Mouse (Mus musculus) kidney, adult 9 months (tissue): ENCODE data around the gene Sergef.

Source experiments
- DNase-seq: peaks from one replicate; pipeline ENCODE4 v3.0.0; 2022

Sergef gene

GRCm38 (mm10) chr7:46615256-46615977, 24.2 kb downstream of the Sergef start:
- DNase-seq, result peak; percentile 96

GRCm38 (mm10) chr7:46614263-46614662, 25.3 kb downstream of the Sergef start:
- DNase-seq, result peak; percentile 43

GRCm38 (mm10) chr7:46613091-46613490, 26.5 kb downstream of the Sergef start:
- DNase-seq, result peak; percentile 70

GRCm38 (mm10) chr7:46612421-46612937, 27.1 kb downstream of the Sergef start:
- DNase-seq, result no peak

- peak; percentile 90 for DNase-seq
Observed at GRCm38 (mm10) chr7:46611970-46612369, 27.6 kb downstream of the Sergef start.

- no peak for DNase-seq
Observed at GRCm38 (mm10) chr7:46609317-46609716, 30.3 kb downstream of the Sergef start.

GRCm38 (mm10) chr7:46607428-46608055, 32.1 kb downstream of the Sergef start:
- DNase-seq, result peak; percentile 75

- peak; percentile 27 for DNase-seq
Observed at GRCm38 (mm10) chr7:46607031-46607426, 32.6 kb downstream of the Sergef start.

GRCm38 (mm10) chr7:46606391-46607030, 33.1 kb downstream of the Sergef start:
- DNase-seq, result peak; percentile 87

GRCm38 (mm10) chr7:46603051-46603450, 36.6 kb downstream of the Sergef start:
- peak; percentile 73 for DNase-seq

GRCm38 (mm10) chr7:46602079-46602478, 37.5 kb downstream of the Sergef start:
- no peak for DNase-seq

- DNase-seq, result peak; percentile 35
Observed at GRCm38 (mm10) chr7:46601097-46601496, 38.5 kb downstream of the Sergef start.

- no peak for DNase-seq
Observed at GRCm38 (mm10) chr7:46597006-46597405, 42.6 kb downstream of the Sergef start.

- DNase-seq, result no peak
Observed at GRCm38 (mm10) chr7:46591546-46591945, 48.1 kb downstream of the Sergef start.

GRCm38 (mm10) chr7:46589181-46589580, 50.4 kb downstream of the Sergef start:
- no peak for DNase-seq

GRCm38 (mm10) chr7:46588005-46588404, 51.6 kb downstream of the Sergef start:
- DNase-seq, result no peak

GRCm38 (mm10) chr7:46587466-46587865, 52.1 kb downstream of the Sergef start:
- no peak for DNase-seq

- DNase-seq, result no peak
Observed at GRCm38 (mm10) chr7:46586621-46587216, 52.9 kb downstream of the Sergef start.

- DNase-seq, result no peak
Observed at GRCm38 (mm10) chr7:46582750-46583149, 56.9 kb downstream of the Sergef start.

GRCm38 (mm10) chr7:46581358-46581930, 58.2 kb downstream of the Sergef start:
- DNase-seq, result no peak

- no peak for DNase-seq
Observed at GRCm38 (mm10) chr7:46578091-46578490, 61.5 kb downstream of the Sergef start.

- no peak for DNase-seq
Observed at GRCm38 (mm10) chr7:46575897-46576296, 63.7 kb downstream of the Sergef start.
